Mouse (Mus musculus) cortical plate, adult 2 months (tissue): ENCODE data around the gene Gipc3. TPM values are rescaled to one million over a fixed set of nuclear protein-coding genes. Genes with fewer than 3 reads are reported as not detected.
A peak's percentile ranks its signal among the peaks of the same experiment; 100 is the strongest.

Experiments
- H3K27ac ChIP-seq: fragments of 200-500 bp; 2 replicates; pipeline ENCODE4 v1.5.1; 2012; ENCODE audit warnings: low read length, control low read depth, inconsistent platforms; ENCODE audit not compliant: insufficient read depth
- H3K4me1 ChIP-seq: fragments of 200-500 bp; 2 replicates; pipeline ENCODE4 v1.6.1; 2011; ENCODE audit warnings: low read length; ENCODE audit not compliant: control insufficient read depth, insufficient read depth
- H3K4me3 ChIP-seq: fragments of 200-500 bp; 2 replicates; pipeline ENCODE4 v1.5.1; 2011; ENCODE audit warnings: mild to moderate bottlenecking, low read length, control low read depth; ENCODE audit not compliant: insufficient read depth
- CTCF ChIP-seq: fragments of 200-500 bp; IDR thresholded peaks from 2 replicates; pipeline ENCODE4 v1.5.1; 2011; ENCODE audit warnings: mild to moderate bottlenecking, control low read depth, low read length; ENCODE audit not compliant: insufficient read depth; ENCODE audit errors: extremely low read depth
- POLR2A ChIP-seq: fragments of 200-500 bp; IDR thresholded peaks from 2 replicates; pipeline ENCODE4 v1.6.1; 2011; ENCODE audit warnings: mild to moderate bottlenecking, low read length, control low read depth; ENCODE audit not compliant: insufficient read depth; ENCODE audit errors: extremely low read depth
- polyA plus RNA-seq: library from polyadenylated mRNA; depleted of rRNA; stranded (reverse); fragments of >200 nt; gene quantifications from 2 replicates; pipeline ENCODE4 v1.2.3, GENCODE M21; 2012

The Gipc3 gene
- polyA plus RNA-seq, 1 experiment = 1.2 TPM

GRCm38 (mm10) chr10:81303761-81304160 lies 39.3 kb downstream of the Gipc3 start:
- no peak overlapping the region; the same call in 1 of the 2 replicates for H3K4me3 ChIP-seq
- H3K4me1 ChIP-seq = peaks cover 31% of the 10 kb centered on the region
- H3K27ac ChIP-seq = no peak overlapping the region; the same call in 1 of the 2 replicates
- TF ChIP-seq CTCF (no peak), POLR2A (no peak)

GRCm38 (mm10) chr10:81303258-81303657 lies 39.8 kb downstream of the Gipc3 start:
- Histone ChIP-seq H3K4me1 (peaks cover 33% of the 10 kb centered on the region), H3K4me3 (peak overlapping the region; percentile 19), H3K27ac (peak overlapping the region; percentile 31)
- no peak for TF ChIP-seq CTCF
- TF ChIP-seq POLR2A = no peak

- H3K4me1 ChIP-seq = peaks cover 33% of the 10 kb centered on the region
- H3K4me3 ChIP-seq = peak overlapping the region; percentile 19
- peak overlapping the region; percentile 31 for H3K27ac ChIP-seq
- peak; percentile 10; the same call in 1 of the 2 replicates for TF ChIP-seq POLR2A
- no peak for TF ChIP-seq CTCF
Measured at GRCm38 (mm10) chr10:81302781-81303218, 40.3 kb downstream of the Gipc3 start.

- Histone ChIP-seq H3K27ac (peak overlapping the region; percentile 31), H3K4me3 (peak overlapping the region; percentile 19), H3K4me1 (peaks cover 34% of the 10 kb centered on the region)
- TF ChIP-seq CTCF (no peak), POLR2A (no peak)
Measured at GRCm38 (mm10) chr10:81302288-81302687, 40.8 kb downstream of the Gipc3 start.

GRCm38 (mm10) chr10:81301321-81301720 lies 41.7 kb downstream of the Gipc3 start:
- Histone ChIP-seq H3K4me1 (peaks cover 32% of the 10 kb centered on the region), H3K27ac (no peak overlapping the region), H3K4me3 (no peak overlapping the region)
- TF ChIP-seq CTCF (no peak), POLR2A (no peak)

- Histone ChIP-seq H3K4me3 (no peak overlapping the region), H3K4me1 (peaks cover 37% of the 10 kb centered on the region), H3K27ac (peak overlapping the region; percentile 39; the same call in 1 of the 2 replicates)
- TF ChIP-seq CTCF = no peak
- TF ChIP-seq POLR2A = no peak
Measured at GRCm38 (mm10) chr10:81300352-81300907, 42.6 kb downstream of the Gipc3 start.

- peaks cover 39% of the 10 kb centered on the region for H3K4me1 ChIP-seq
- no peak overlapping the region for H3K4me3 ChIP-seq
- H3K27ac ChIP-seq = peak overlapping the region; percentile 53; the same call in 1 of the 2 replicates
Measured at GRCm38 (mm10) chr10:81299585-81300351, 43.3 kb downstream of the Gipc3 start.

GRCm38 (mm10) chr10:81298369-81299100 lies 44.5 kb downstream of the Gipc3 start:
- TF ChIP-seq CTCF (no peak), POLR2A (0 out of 2 replicates have a peak, but pooled peaks have one; percentile 31)
- Histone ChIP-seq H3K4me1 (peaks cover 33% of the 10 kb centered on the region), H3K27ac (peak overlapping the region; percentile 73), H3K4me3 (no peak overlapping the region)

More at GRCm38 (mm10) chr10:81299585-81300351, 43.3 kb downstream of the Gipc3 start:
- no peak for TF ChIP-seq CTCF
- TF ChIP-seq POLR2A = no peak

- TF ChIP-seq CTCF (no peak), POLR2A (no peak)
- H3K4me3 ChIP-seq = no peak overlapping the region
- H3K4me1 ChIP-seq = peaks cover 30% of the 10 kb centered on the region
- H3K27ac ChIP-seq = peak overlapping the region; percentile 73
Measured at GRCm38 (mm10) chr10:81297845-81298244, 45.2 kb downstream of the Gipc3 start.
